Mouse (Mus musculus) lung, postnatal 14 days (tissue): ENCODE measurements at regions not wholly inside any gene's neighbourhood (a gene's known extent, or its start where the extent isn't known, plus 50 kb on each side); places are given as distances from the start of the nearest gene placed in this dataset.
A peak's percentile ranks its signal among the peaks of the same experiment; 100 is the strongest.
"Not testable (repeated sequence)": the region's sequence is repeated elsewhere in the genome, so short reads cannot be mapped to it uniquely, and the experiment has no call there.

ENCODE experiments used
- DNase-seq: peaks from one replicate; pipeline ENCODE4 v3.0.0; 2021

GRCm38 (mm10) chr3:33440905-33441304 is 297.9 kb upstream of the Pex5l start:
- DNase-seq, result no peak

- no peak for DNase-seq
Measured at GRCm38 (mm10) chr3:33440500-33440899, 297.5 kb upstream of the Pex5l start.

- DNase-seq, result no peak
Measured at GRCm38 (mm10) chr3:33416922-33417321, 273.9 kb upstream of the Pex5l start.

- no peak for DNase-seq
Measured at GRCm38 (mm10) chr3:33416321-33416720, 273.3 kb upstream of the Pex5l start.

- no peak for DNase-seq
Measured at GRCm38 (mm10) chr3:33401904-33402303, 258.9 kb upstream of the Pex5l start.

- DNase-seq, result no peak
Measured at GRCm38 (mm10) chr3:33399321-33399720, 256.3 kb upstream of the Pex5l start.

GRCm38 (mm10) chr3:33398326-33398725 is 255.3 kb upstream of the Pex5l start:
- DNase-seq, result no peak

GRCm38 (mm10) chr3:33397217-33397616 is 254.2 kb upstream of the Pex5l start:
- DNase-seq, result no peak

- no peak for DNase-seq
Measured at GRCm38 (mm10) chr3:33392541-33392822, 249.4 kb upstream of the Pex5l start.

GRCm38 (mm10) chr3:33391765-33392540 is 248.9 kb upstream of the Pex5l start:
- no peak for DNase-seq

GRCm38 (mm10) chr3:33388171-33388570 is 245.1 kb upstream of the Pex5l start:
- DNase-seq, result no peak

GRCm38 (mm10) chr3:33383622-33384021 is 240.6 kb upstream of the Pex5l start:
- DNase-seq, result no peak

GRCm38 (mm10) chr3:33379604-33380003 is 236.6 kb upstream of the Pex5l start:
- DNase-seq, result no peak

GRCm38 (mm10) chr3:33375161-33375560 is 232.1 kb upstream of the Pex5l start:
- no peak for DNase-seq

- DNase-seq, result no peak
Measured at GRCm38 (mm10) chr3:33372806-33373205, 229.8 kb upstream of the Pex5l start.

GRCm38 (mm10) chr3:33363521-33363920 is 220.5 kb upstream of the Pex5l start:
- no peak for DNase-seq

GRCm38 (mm10) chr3:33360030-33360429 is 217.0 kb upstream of the Pex5l start:
- DNase-seq, result no peak

- no peak for DNase-seq
Measured at GRCm38 (mm10) chr3:33353860-33354259, 210.8 kb upstream of the Pex5l start.

GRCm38 (mm10) chr3:33350986-33351385 is 207.9 kb upstream of the Pex5l start:
- DNase-seq, result no peak

GRCm38 (mm10) chr3:33334056-33334455 is 191.0 kb upstream of the Pex5l start:
- no peak for DNase-seq

- DNase-seq, result not testable (repeated sequence)
Measured at GRCm38 (mm10) chr3:33317691-33318090, 174.6 kb upstream of the Pex5l start.

GRCm38 (mm10) chr3:33312230-33312825 is 169.3 kb upstream of the Pex5l start:
- DNase-seq, result no peak

- peak; percentile 1 for DNase-seq
Measured at GRCm38 (mm10) chr3:33308212-33308611, 165.2 kb upstream of the Pex5l start.

- DNase-seq, result no peak
Measured at GRCm38 (mm10) chr3:33306169-33306568, 163.1 kb upstream of the Pex5l start.

GRCm38 (mm10) chr3:33305756-33306155 is 162.7 kb upstream of the Pex5l start:
- DNase-seq, result no peak
